Mouse (Mus musculus): ENCODE results near the gene Atp8b3. TPM values are rescaled to one million over a fixed set of nuclear protein-coding genes. Genes with fewer than 3 reads are reported as not detected.
A peak's percentile ranks its signal among the peaks of the same experiment; 100 is the strongest.

The Atp8b3 gene
- total and polyA plus RNA-seq, 3 experiments, result 0.39 TPM; not detected in 2

- H3K79me2 ChIP-seq (replicated peaks; ENCODE audit: control insufficient read depth, insufficient read depth, low read length), result peaks cover 2% of the 10 kb centered on the region; the same call in 1 of the 2 replicates
- under 1% methylated on average over 95 of the region's 96 CpGs for WGBS
- peaks cover 7% of the 10 kb centered on the region for H3K4me1 ChIP-seq (ENCODE audit: control insufficient read depth, insufficient read depth, low read length)
- TF ChIP-seq CTCF (IDR thresholded peaks at IDR 0.05) (peak; percentile 24), EP300 (IDR thresholded peaks at IDR 0.05; ENCODE audit: insufficient read depth, low read depth, low read length) (no peak)
- peak; percentile 71 to 78 for DNase-seq
- no peaks in the 10 kb centered on the region for H3K36me3 ChIP-seq (ENCODE audit: control insufficient read depth, insufficient read depth, low read length)
- H3K9ac ChIP-seq (ENCODE audit: low read depth, low read length), result peak overlapping the region; percentile 98
- H3K27ac ChIP-seq, result peak overlapping the region; percentile 89
- peak overlapping the region; percentile 84 for H3K4me3 ChIP-seq
- H3K27me3 ChIP-seq (ENCODE audit: control insufficient read depth, insufficient read depth, low read length), result no peaks in the 10 kb centered on the region
- intact Hi-C loops (cut with DNase I), result loop anchor here (2.0 kb wide), 1 partner anchor 46 kb away; the partner anchor contains the start of gene Csnk1g2
These were observed 37.6 kb upstream of the Atp8b3 start for GRCm38 (mm10) chr10:80576351-80577194.

GRCm38 (mm10) chr10:80575925-80576324 is 37.0 kb upstream of the Atp8b3 start:
- no peaks in the 10 kb centered on the region for H3K27me3 ChIP-seq (ENCODE audit: control insufficient read depth, insufficient read depth, low read length)
- 21% methylated on average over 17 of the region's 17 CpGs for WGBS
- H3K27ac ChIP-seq, result no peak overlapping the region
- intact Hi-C loops (cut with DNase I), result loop anchor here (2.0 kb wide), 1 partner anchor 47 kb away; the partner anchor contains the start of gene Csnk1g2
- H3K4me3 ChIP-seq, result peak overlapping the region; percentile 84
- peaks cover 7% of the 10 kb centered on the region for H3K4me1 ChIP-seq (ENCODE audit: control insufficient read depth, insufficient read depth, low read length)
- DNase-seq, result no peak
- no peak for TF ChIP-seq EP300 (IDR thresholded peaks at IDR 0.05; ENCODE audit: insufficient read depth, low read depth, low read length)
- no peak for TF ChIP-seq CTCF (IDR thresholded peaks at IDR 0.05)
- TF ChIP-seq POLR2A (IDR thresholded peaks at IDR 0.05; ENCODE audit: insufficient read depth, low read depth, low read length), result no peak
- peaks cover 2% of the 10 kb centered on the region; the same call in 1 of the 2 replicates for H3K79me2 ChIP-seq (replicated peaks; ENCODE audit: control insufficient read depth, insufficient read depth, low read length)
- H3K9ac ChIP-seq (ENCODE audit: low read depth, low read length), result peak overlapping the region; percentile 47; the same call in 1 of the 2 replicates
- H3K36me3 ChIP-seq (ENCODE audit: control insufficient read depth, insufficient read depth, low read length), result no peaks in the 10 kb centered on the region

GRCm38 (mm10) chr10:80574896-80575295 is 36.0 kb upstream of the Atp8b3 start:
- intact Hi-C loops (cut with DNase I), result no loop called here
- Histone ChIP-seq H3K4me3 (no peak overlapping the region), H3K4me1 (ENCODE audit: control insufficient read depth, insufficient read depth, low read length) (peaks cover 7% of the 10 kb centered on the region)

GRCm38 (mm10) chr10:80573944-80574343 is 35.0 kb upstream of the Atp8b3 start:
- Histone ChIP-seq H3K79me2 (replicated peaks; ENCODE audit: control insufficient read depth, insufficient read depth, low read length) (peaks cover 2% of the 10 kb centered on the region; the same call in 1 of the 2 replicates), H3K27me3 (ENCODE audit: control insufficient read depth, insufficient read depth, low read length) (no peaks in the 10 kb centered on the region), H3K9ac (ENCODE audit: low read depth, low read length) (no peak overlapping the region), H3K36me3 (ENCODE audit: control insufficient read depth, insufficient read depth, low read length) (no peaks in the 10 kb centered on the region), H3K4me1 (ENCODE audit: control insufficient read depth, insufficient read depth, low read length) (peaks cover 4% of the 10 kb centered on the region; the same call in 1 of the 2 replicates), H3K4me3 (no peak overlapping the region), H3K27ac (no peak overlapping the region)
- 61% methylated on average over 9 of the region's 9 CpGs for WGBS
- intact Hi-C loops (cut with DNase I), result no loop called here
- no peak for TF ChIP-seq CTCF (IDR thresholded peaks at IDR 0.05)
- TF ChIP-seq POLR2A (IDR thresholded peaks at IDR 0.05; ENCODE audit: insufficient read depth, low read depth, low read length), result no peak
- TF ChIP-seq EP300 (IDR thresholded peaks at IDR 0.05; ENCODE audit: insufficient read depth, low read depth, low read length), result no peak
- DNase-seq, result no peak

More at GRCm38 (mm10) chr10:80574896-80575295, 36.0 kb upstream of the Atp8b3 start:
- peaks cover 2% of the 10 kb centered on the region; the same call in 1 of the 2 replicates for H3K79me2 ChIP-seq (replicated peaks; ENCODE audit: control insufficient read depth, insufficient read depth, low read length)
- no peak for TF ChIP-seq CTCF (IDR thresholded peaks at IDR 0.05)
- no peak for TF ChIP-seq POLR2A (IDR thresholded peaks at IDR 0.05; ENCODE audit: insufficient read depth, low read depth, low read length)
- no peak for TF ChIP-seq EP300 (IDR thresholded peaks at IDR 0.05; ENCODE audit: insufficient read depth, low read depth, low read length)
- DNase-seq, result no peak
- no peak overlapping the region for H3K9ac ChIP-seq (ENCODE audit: low read depth, low read length)
- no peaks in the 10 kb centered on the region for H3K27me3 ChIP-seq (ENCODE audit: control insufficient read depth, insufficient read depth, low read length)
- WGBS, result 74% methylated on average over 3 of the region's 3 CpGs
- no peaks in the 10 kb centered on the region for H3K36me3 ChIP-seq (ENCODE audit: control insufficient read depth, insufficient read depth, low read length)
- H3K27ac ChIP-seq, result no peak overlapping the region

- H3K27me3 ChIP-seq (ENCODE audit: control insufficient read depth, insufficient read depth, low read length), result no peaks in the 10 kb centered on the region
- H3K4me1 ChIP-seq (ENCODE audit: control insufficient read depth, insufficient read depth, low read length), result 0 out of 2 replicates have a peak, but pooled peaks cover 3% of the 10 kb centered on the region
- DNase-seq, result no peak
- H3K79me2 ChIP-seq (replicated peaks; ENCODE audit: control insufficient read depth, insufficient read depth, low read length), result peaks cover 2% of the 10 kb centered on the region; the same call in 1 of the 2 replicates
- TF ChIP-seq EP300 (IDR thresholded peaks at IDR 0.05; ENCODE audit: insufficient read depth, low read depth, low read length) (no peak), CTCF (IDR thresholded peaks at IDR 0.05) (no peak), POLR2A (IDR thresholded peaks at IDR 0.05; ENCODE audit: insufficient read depth, low read depth, low read length) (no peak)
- H3K36me3 ChIP-seq (ENCODE audit: control insufficient read depth, insufficient read depth, low read length), result no peaks in the 10 kb centered on the region
- H3K9ac ChIP-seq (ENCODE audit: low read depth, low read length), result no peak overlapping the region
- WGBS, result 86% methylated on average over 2 of the region's 2 CpGs
- H3K4me3 ChIP-seq, result no peak overlapping the region
- intact Hi-C loops (cut with DNase I), result no loop called here
- H3K27ac ChIP-seq, result no peak overlapping the region
These were observed 33.6 kb upstream of the Atp8b3 start for GRCm38 (mm10) chr10:80572477-80572876.
